Mouse (Mus musculus) ES-E14 (cell line): ENCODE results near the gene Tmcc1. TPM values are rescaled to one million over a fixed set of nuclear protein-coding genes. Genes with fewer than 3 reads are reported as not detected.
"Not testable (repeated sequence)": the region's sequence is repeated elsewhere in the genome, so short reads cannot be mapped to it uniquely, and the experiment has no call there.

ENCODE experiments used
- DNase-seq: peaks from one replicate; pipeline ENCODE4 v3.0.0-alpha.2; 2013; ENCODE audit warnings: low read depth, low spot score
- H3K27ac ChIP-seq: 2 replicates; pipeline ENCODE4 v1.5.1; 2012; ENCODE audit warnings: low read depth, mild to moderate bottlenecking, low read length, moderate library complexity, mixed read lengths; ENCODE audit not compliant: poor library complexity, insufficient read depth, severe bottlenecking
- H3K36me3 ChIP-seq: 2 replicates; pipeline ENCODE4 v1.6.1; 2012; ENCODE audit warnings: mild to moderate bottlenecking, low read length, moderate library complexity, mixed read lengths; ENCODE audit not compliant: control insufficient read depth, poor library complexity, insufficient read depth, severe bottlenecking
- H3K4me1 ChIP-seq, 2 experiments: fragments of 150-350 bp in 1 of 2; sonication (generic) in 1 of 2; 2 replicates each; pipeline ENCODE4 v1.6.1; 2012; ENCODE audit warnings: low read length in 2 of 2, mild to moderate bottlenecking in 1 of 2, mixed read lengths in 1 of 2; ENCODE audit not compliant: control insufficient read depth in 2 of 2, insufficient read depth in 2 of 2, poor library complexity in 1 of 2
- H3K4me3 ChIP-seq, 2 experiments: fragments of 150-350 bp in 1 of 2; sonication (generic) in 1 of 2; 2 replicates each; pipeline ENCODE4 v1.5.1; 2012; ENCODE audit warnings: low read length in 2 of 2, low read depth in 1 of 2, mild to moderate bottlenecking in 1 of 2, mixed read lengths in 1 of 2; ENCODE audit not compliant: insufficient read depth in 1 of 2, poor library complexity in 1 of 2, severe bottlenecking in 1 of 2
- H3K9ac ChIP-seq: 2 replicates; pipeline ENCODE4 v1.6.1; 2012; ENCODE audit warnings: low read depth, mild to moderate bottlenecking, low read length, mixed read lengths; ENCODE audit not compliant: poor library complexity, insufficient read depth, severe bottlenecking
- H3K9me3 ChIP-seq: fragments of 150-350 bp; sonication (generic); 2 replicates; pipeline ENCODE4 v1.6.1; 2012; ENCODE audit warnings: low read depth, mild to moderate bottlenecking, low read length; ENCODE audit not compliant: control insufficient read depth, insufficient read depth
- CHD2 ChIP-seq: IDR thresholded peaks from 2 replicates; pipeline ENCODE4 v1.6.1; 2014; ENCODE audit warnings: mild to moderate bottlenecking, low read depth, low read length, inconsistent platforms
- HCFC1 ChIP-seq: IDR thresholded peaks from 2 replicates; pipeline ENCODE4 v1.6.1; 2012; ENCODE audit warnings: low read length, inconsistent platforms, borderline replicate concordance; ENCODE audit not compliant: insufficient read depth
- MAFK ChIP-seq: IDR thresholded peaks from 2 replicates; pipeline ENCODE4 v1.6.1; 2014; ENCODE audit warnings: mild to moderate bottlenecking, low read depth, low read length, inconsistent platforms; ENCODE audit not compliant: insufficient read depth
- ZC3H11A ChIP-seq: IDR thresholded peaks from 2 replicates; pipeline ENCODE4 v1.6.1; 2012; ENCODE audit warnings: low read depth, mild to moderate bottlenecking, inconsistent platforms, low read length, borderline replicate concordance
- ZNF384 ChIP-seq: IDR thresholded peaks from 2 replicates; pipeline ENCODE4 v1.6.1; 2012; ENCODE audit warnings: low read depth, low read length, inconsistent platforms
- in situ Hi-C, 2 experiments: fragments of 600-800 bp; cut with MboI; formaldehyde crosslinking; loops; one replicate each; pipeline ENCODE4 v1.15.1; 2025; ENCODE audit warnings: low sequenced_read_pairs in 2 of 2, inconsistent platforms in 1 of 2; ENCODE audit not compliant: unreplicated experiment in 2 of 2
- total RNA-seq: library from RNA; depleted of rRNA; stranded (reverse); fragments of 300-350 nt; gene quantifications from 2 replicates; pipeline ENCODE4 v1.2.3, GENCODE M21; 2012

Gene Tmcc1
- total RNA-seq, 1 experiment, result 29.3 TPM

DNA sequence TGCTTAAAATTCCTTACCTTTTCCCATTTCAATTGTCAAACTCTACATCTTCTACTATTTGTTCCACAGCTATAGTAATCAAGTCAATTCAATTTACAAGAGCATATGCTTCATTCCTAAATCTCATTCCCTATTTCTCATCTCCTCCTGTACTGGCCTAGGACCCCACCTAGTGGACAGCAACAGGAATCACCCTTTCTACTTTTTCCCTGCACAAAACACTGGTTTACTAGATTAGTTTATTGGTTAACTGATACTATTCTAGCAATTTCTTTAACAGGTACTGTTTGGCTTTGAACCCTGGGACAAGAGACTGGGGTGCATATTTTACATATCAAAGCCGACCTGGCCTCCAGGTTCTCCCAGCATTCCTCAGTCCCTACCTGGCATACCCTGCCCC is 64.6 kb downstream of the Tmcc1 start:
- no peaks in the 10 kb centered on the region for H3K4me1 ChIP-seq
- peak; percentile 20 for DNase-seq
- H3K4me3 ChIP-seq, result no peak overlapping the region
- H3K9me3 ChIP-seq, result no peaks in the 10 kb centered on the region
- no peak overlapping the region for H3K27ac ChIP-seq
- TF ChIP-seq HCFC1 (no peak), ZC3H11A (0 out of 2 replicates have a peak, but pooled peaks have one; percentile 40)
- no peaks in the 10 kb centered on the region for H3K36me3 ChIP-seq
- H3K9ac ChIP-seq, result no peak overlapping the region
- in situ Hi-C loops, result loop anchor here in 1 of 2 experiments (10.0 kb wide), 1 partner anchor 114 kb away; no protein-coding TSS in a partner anchor

DNA sequence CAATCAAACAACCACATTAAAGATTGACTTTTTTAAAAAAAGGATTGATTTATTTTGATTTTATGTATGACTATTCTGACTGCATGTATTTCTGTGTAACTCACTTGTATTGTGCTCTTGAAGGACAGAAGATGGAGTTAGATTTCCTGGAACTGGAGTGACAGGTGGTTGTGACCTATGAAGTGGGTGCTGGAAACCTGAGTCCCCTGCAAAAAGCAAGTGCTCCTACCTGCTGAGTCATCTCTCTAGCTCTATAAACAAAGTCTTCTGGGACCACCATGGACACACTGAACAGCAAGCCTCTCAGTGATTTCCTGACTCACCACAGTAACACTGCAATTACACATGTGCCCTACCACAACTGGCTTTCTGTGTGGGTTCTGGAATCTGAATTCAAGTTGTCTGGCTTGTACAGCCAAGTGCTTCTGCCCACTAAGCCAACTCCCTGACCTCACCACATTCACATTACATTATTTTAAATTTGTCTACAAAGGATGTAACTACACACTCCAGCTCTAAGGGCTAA is 65.3 kb downstream of the Tmcc1 start:
- H3K9ac ChIP-seq, result no peak overlapping the region
- no peaks in the 10 kb centered on the region for H3K4me1 ChIP-seq
- DNase-seq, result no peak
- H3K4me3 ChIP-seq, result no peak overlapping the region
- in situ Hi-C loops, result loop anchor here in 1 of 2 experiments (10.0 kb wide), 1 partner anchor 113 kb away; no protein-coding TSS in a partner anchor
- H3K27ac ChIP-seq, result no peak overlapping the region
- H3K9me3 ChIP-seq, result no peaks in the 10 kb centered on the region
- TF ChIP-seq MAFK (no peak), ZNF384 (no peak), HCFC1 (no peak), ZC3H11A (no peak), CHD2 (no peak)
- H3K36me3 ChIP-seq, result no peaks in the 10 kb centered on the region

DNA sequence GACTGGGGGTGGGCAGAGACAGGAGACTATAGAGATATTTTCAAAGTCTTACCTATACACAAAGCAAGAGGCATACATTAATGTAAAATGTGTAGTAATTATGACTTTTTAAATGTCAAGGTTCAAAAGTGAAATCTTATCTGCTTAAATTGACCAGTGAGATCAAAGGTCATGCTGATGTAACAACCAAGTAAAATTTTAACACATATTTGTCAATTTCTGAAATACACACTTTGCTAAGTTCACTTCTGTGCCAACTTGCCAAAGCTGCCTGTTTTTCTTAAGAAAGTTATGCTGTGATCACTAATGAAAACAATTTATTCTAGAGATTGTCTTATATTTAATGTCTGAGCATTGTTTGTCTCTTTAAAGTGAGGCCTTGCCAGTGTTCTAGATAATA is 66.7 kb downstream of the Tmcc1 start:
- Histone ChIP-seq H3K27ac (no peak overlapping the region), H3K4me1 (no peaks in the 10 kb centered on the region), H3K36me3 (no peaks in the 10 kb centered on the region), H3K9ac (no peak overlapping the region), H3K4me3 (no peak overlapping the region), H3K9me3 (no peaks in the 10 kb centered on the region)
- in situ Hi-C loops, result loop anchor here in 1 of 2 experiments (10.0 kb wide), 1 partner anchor 112 kb away; no protein-coding TSS in a partner anchor
- no peak for DNase-seq
- TF ChIP-seq ZC3H11A, result no peak
- no peak for TF ChIP-seq CHD2

DNA sequence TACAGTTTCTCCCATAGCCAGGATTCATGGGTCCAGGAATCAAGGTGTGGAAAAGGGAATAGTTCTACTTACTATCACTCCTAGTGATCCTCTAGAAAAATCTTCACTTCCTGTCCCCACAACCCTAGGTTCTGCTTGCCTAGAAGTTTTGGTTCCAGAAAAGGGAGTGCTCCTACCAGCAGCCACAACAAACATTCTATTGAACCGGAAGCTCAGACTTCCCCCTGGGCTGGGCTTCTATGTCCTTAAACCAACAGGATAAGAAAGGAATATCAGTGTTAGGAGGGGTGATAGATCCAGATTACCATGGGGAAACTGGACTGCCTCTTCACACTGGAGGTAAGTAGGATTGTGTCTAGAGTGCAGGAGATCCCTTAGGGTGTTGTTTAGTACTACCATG is 70.4 kb downstream of the Tmcc1 start:
- Histone ChIP-seq H3K4me3 (no peak overlapping the region), H3K36me3 (no peaks in the 10 kb centered on the region), H3K27ac (no peak overlapping the region), H3K9me3 (no peaks in the 10 kb centered on the region), H3K4me1 (no peaks in the 10 kb centered on the region), H3K9ac (no peak overlapping the region)
- DNase-seq, result no peak
- TF ChIP-seq ZC3H11A, result no peak
- TF ChIP-seq HCFC1, result no peak
- TF ChIP-seq CHD2, result no peak
- TF ChIP-seq MAFK, result no peak
- TF ChIP-seq ZNF384, result no peak
- in situ Hi-C loops, result loop anchor here in 1 of 2 experiments (10.0 kb wide), 1 partner anchor 108 kb away; no protein-coding TSS in a partner anchor

DNA sequence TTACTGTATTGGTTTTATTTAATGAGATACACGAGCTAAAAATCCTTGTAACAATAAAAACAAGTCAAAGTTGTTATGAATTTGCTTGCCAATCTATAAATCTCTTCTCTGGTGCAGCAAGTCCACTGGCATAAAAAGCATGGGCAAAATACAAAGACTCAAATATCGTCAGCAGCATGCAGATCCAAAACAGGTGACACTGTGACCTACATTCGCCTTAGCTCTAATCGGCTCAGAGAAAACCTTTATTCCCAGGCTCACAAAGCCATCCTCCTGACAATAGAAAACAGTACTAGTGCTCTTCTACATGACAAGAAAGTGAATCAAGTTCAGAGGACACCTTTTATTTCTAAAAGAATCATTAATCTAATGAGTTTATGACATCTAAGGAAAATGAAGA is 73.6 kb downstream of the Tmcc1 start:
- in situ Hi-C loops, result loop anchor here in 1 of 2 experiments (10.0 kb wide), 1 partner anchor 105 kb away; no protein-coding TSS in a partner anchor
- no peak overlapping the region for H3K9ac ChIP-seq

DNA sequence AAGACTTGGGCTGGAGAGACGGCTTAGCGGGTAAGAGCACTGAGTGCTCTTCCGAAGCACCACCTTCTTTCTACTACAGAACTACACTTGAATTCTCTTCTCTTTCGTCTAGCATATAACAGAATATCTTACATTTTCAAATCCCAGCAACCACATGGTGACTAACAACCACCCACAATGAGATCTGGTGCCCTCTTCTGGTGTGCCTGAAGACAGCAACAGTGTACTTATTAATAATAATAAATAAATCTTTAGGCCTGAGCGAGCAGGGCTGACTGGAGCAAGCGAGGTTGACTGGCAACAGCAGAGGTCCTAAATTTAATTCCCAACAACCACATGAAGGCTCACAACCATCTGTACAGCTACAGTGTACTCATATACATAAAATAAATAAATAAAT is 76.7 kb downstream of the Tmcc1 start:
- H3K27ac ChIP-seq, H3K4me3 ChIP-seq, H3K9me3 ChIP-seq, in situ Hi-C loops, H3K36me3 ChIP-seq, H3K4me1 ChIP-seq, DNase-seq, H3K9ac ChIP-seq: not testable (repeated sequence)

More for the DNA sequence above, 73.6 kb downstream of the Tmcc1 start:
- Histone ChIP-seq H3K9me3 (no peaks in the 10 kb centered on the region), H3K4me1 (no peaks in the 10 kb centered on the region), H3K36me3 (no peaks in the 10 kb centered on the region), H3K4me3 (no peak overlapping the region), H3K27ac (no peak overlapping the region)
- no peak for DNase-seq
- TF ChIP-seq ZNF384 (no peak), MAFK (no peak), ZC3H11A (no peak), HCFC1 (no peak), CHD2 (no peak)
